Mouse (Mus musculus): ENCODE data around the gene Arfgap3. TPM values are rescaled to one million over a fixed set of nuclear protein-coding genes. Genes with fewer than 3 reads are reported as not detected.
"Not testable (repeated sequence)": the region's sequence is repeated elsewhere in the genome, so short reads cannot be mapped to it uniquely, and the experiment has no call there.

The Arfgap3 gene
- polyA plus RNA-seq, 1 experiment from 2014 or later = 60.8 TPM

DNA sequence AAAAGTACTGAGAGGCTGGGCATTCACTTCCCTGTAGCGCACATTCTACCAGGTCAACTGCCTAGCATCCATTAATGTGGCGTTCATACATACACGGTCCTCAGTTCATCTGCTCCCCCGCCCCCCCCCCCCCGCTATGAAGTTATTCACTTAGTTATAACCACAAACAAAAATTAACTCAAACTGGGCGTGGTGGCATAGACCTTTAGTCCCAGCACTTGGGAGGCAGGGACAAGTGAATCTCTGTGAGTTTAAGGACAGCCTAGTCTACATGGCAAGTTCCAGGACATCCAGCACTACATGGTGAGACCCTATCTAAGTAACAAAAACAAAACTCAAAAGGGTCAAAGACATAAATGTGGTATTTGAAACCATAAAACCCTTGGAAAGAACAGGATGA, 11.1 kb downstream of the Arfgap3 start:
- Histone ChIP-seq H3K27ac (ENCODE audit: low read length) (no peak overlapping the region; the same call in 1 of the 2 replicates), H3K9ac (replicated peaks; ENCODE audit: low read depth, low read length) (no peak overlapping the region), H3K9me3 (ENCODE audit: control insufficient read depth, low read depth, low read length) (no peaks in the 10 kb centered on the region), H3K27me3 (ENCODE audit: control insufficient read depth, insufficient read depth, low read length) (no peaks in the 10 kb centered on the region), H3K4me2 (replicated peaks; ENCODE audit: low read depth, low read length) (no peak overlapping the region), H3K4me1 (ENCODE audit: control insufficient read depth, insufficient read depth, low read length) (no peaks in the 10 kb centered on the region), H3K36me3 (ENCODE audit: control insufficient read depth, insufficient read depth, low read length) (peaks cover 35% of the 10 kb centered on the region), H3K4me3 (ENCODE audit: low read depth, low read length) (no peak overlapping the region)
- WGBS = 81% methylated on average over 6 of the region's 6 CpGs
- no peak for ATAC-seq (ENCODE audit: insufficient number of reproducible peaks, insufficient read depth, low FRiP score, low read depth)

DNA sequence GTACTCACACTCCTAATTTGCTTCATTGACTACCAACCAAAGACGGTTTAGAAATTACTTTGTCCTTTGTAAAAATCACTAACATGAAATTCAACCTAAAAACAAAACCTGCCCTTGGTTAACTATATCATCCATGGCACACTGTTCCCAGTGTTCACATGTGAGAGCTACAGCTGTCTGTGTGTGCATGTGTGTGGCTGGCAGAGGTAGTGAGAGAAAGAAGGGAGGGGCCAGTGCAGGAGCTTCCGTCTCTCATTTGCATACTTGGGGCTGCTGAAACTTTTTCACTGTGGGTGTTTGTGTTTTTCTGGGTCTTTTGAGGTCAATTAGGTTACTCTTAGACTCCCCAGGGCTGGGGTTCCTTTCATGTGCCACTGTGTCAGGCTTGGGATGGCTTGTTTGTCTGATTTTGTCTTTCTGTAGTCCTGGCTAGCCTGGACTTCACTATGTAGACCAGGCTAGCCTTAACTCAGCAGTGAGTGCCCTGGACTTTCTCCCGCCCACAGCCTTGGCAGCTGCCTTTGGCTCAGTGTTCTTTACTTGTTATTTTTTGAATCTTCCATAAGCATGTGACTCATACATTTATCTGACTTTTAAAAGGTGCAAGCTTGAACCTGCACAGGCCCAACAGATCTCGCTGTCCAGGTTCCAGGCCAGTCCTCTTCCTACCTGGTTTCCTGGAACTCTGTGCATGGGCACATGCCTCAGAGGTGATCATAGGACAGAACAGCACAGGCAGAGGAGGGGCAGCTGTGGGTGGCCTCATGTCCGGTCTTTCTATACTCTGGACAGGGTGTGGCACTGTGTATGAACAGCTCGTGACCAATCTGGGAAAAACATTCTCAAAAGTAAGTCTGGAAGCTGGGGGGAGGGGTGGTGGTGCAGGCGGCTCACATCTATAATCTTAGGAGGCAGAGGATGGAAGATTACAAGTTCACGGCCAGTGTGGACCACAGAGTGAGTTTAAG, 11.9 kb downstream of the Arfgap3 start:
- Histone ChIP-seq H3K27me3 (ENCODE audit: control insufficient read depth, insufficient read depth, low read length) (no peaks in the 10 kb centered on the region), H3K27ac (ENCODE audit: low read length) (peak overlapping the region; percentile 48; the same call in 1 of the 2 replicates), H3K4me3 (ENCODE audit: low read depth, low read length) (no peak overlapping the region), H3K36me3 (ENCODE audit: control insufficient read depth, insufficient read depth, low read length) (peaks cover 42% of the 10 kb centered on the region), H3K9ac (replicated peaks; ENCODE audit: low read depth, low read length) (no peak overlapping the region), H3K4me1 (ENCODE audit: control insufficient read depth, insufficient read depth, low read length) (no peaks in the 10 kb centered on the region), H3K9me3 (ENCODE audit: control insufficient read depth, low read depth, low read length) (no peaks in the 10 kb centered on the region), H3K4me2 (replicated peaks; ENCODE audit: low read depth, low read length) (no peak overlapping the region)
- peak; percentile 70 for ATAC-seq (ENCODE audit: insufficient number of reproducible peaks, insufficient read depth, low FRiP score, low read depth)
- 78% methylated on average over 8 of the region's 8 CpGs for WGBS

DNA sequence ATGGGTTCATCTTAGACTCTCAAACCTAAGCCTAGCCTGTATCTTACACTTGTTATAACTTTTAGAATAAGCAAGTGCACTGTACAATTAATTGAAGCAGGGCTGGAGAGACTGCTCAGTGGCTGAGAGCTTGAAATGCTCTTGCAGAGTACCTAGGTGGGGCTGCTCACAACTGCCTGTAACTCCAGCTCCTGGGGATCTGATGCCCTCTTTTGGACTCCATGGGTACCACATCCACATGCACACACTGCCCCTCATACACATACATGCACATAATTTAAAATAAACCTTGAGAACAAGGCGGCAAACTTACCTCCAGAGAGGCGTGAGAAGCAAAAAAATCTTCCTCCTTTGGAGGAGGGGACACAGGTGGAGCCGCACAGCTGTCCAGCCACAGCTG, 17.7 kb downstream of the Arfgap3 start:
- Histone ChIP-seq H3K4me2 (replicated peaks; ENCODE audit: low read depth, low read length) (no peak overlapping the region), H3K4me1 (ENCODE audit: control insufficient read depth, insufficient read depth, low read length) (no peaks in the 10 kb centered on the region), H3K9ac (replicated peaks; ENCODE audit: low read depth, low read length) (no peak overlapping the region), H3K4me3 (ENCODE audit: low read depth, low read length) (no peak overlapping the region), H3K36me3 (ENCODE audit: control insufficient read depth, insufficient read depth, low read length) (peaks cover 62% of the 10 kb centered on the region), H3K27me3 (ENCODE audit: control insufficient read depth, insufficient read depth, low read length) (no peaks in the 10 kb centered on the region), H3K27ac (ENCODE audit: low read length) (no peak overlapping the region), H3K9me3 (ENCODE audit: control insufficient read depth, low read depth, low read length) (no peaks in the 10 kb centered on the region)
- WGBS = 77% methylated on average over 3 of the region's 3 CpGs
- no peak for ATAC-seq (ENCODE audit: insufficient number of reproducible peaks, insufficient read depth, low FRiP score, low read depth)

DNA sequence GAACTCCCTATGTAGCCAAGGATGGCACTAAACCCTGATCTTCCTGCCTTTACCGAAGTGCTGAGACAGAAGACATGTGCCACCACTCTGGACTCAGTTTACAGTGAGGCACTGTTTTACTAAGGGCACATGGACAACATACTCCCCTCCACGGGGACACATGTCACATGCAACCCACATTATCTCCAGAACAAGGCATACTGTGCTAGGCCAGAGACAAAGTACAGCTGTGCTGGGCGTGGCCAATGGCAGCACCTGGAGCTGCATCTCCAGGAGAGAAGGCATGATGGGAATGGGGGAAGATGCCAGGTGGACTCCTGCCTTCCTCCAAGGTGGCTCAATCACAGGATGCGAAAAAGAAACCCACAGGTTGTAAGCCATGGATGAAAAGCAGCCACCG, 21.1 kb downstream of the Arfgap3 start:
- Histone ChIP-seq H3K36me3 (ENCODE audit: control insufficient read depth, insufficient read depth, low read length) (peaks cover 57% of the 10 kb centered on the region), H3K4me1 (ENCODE audit: control insufficient read depth, insufficient read depth, low read length) (no peaks in the 10 kb centered on the region), H3K9me3 (ENCODE audit: control insufficient read depth, low read depth, low read length) (no peaks in the 10 kb centered on the region), H3K27ac (ENCODE audit: low read length) (no peak overlapping the region), H3K27me3 (ENCODE audit: control insufficient read depth, insufficient read depth, low read length) (no peaks in the 10 kb centered on the region), H3K9ac (replicated peaks; ENCODE audit: low read depth, low read length) (no peak overlapping the region), H3K4me2 (replicated peaks; ENCODE audit: low read depth, low read length) (no peak overlapping the region), H3K4me3 (ENCODE audit: low read depth, low read length) (no peak overlapping the region)
- no peak for ATAC-seq (ENCODE audit: insufficient number of reproducible peaks, insufficient read depth, low FRiP score, low read depth)
- 81% methylated on average over 5 of the region's 5 CpGs for WGBS

DNA sequence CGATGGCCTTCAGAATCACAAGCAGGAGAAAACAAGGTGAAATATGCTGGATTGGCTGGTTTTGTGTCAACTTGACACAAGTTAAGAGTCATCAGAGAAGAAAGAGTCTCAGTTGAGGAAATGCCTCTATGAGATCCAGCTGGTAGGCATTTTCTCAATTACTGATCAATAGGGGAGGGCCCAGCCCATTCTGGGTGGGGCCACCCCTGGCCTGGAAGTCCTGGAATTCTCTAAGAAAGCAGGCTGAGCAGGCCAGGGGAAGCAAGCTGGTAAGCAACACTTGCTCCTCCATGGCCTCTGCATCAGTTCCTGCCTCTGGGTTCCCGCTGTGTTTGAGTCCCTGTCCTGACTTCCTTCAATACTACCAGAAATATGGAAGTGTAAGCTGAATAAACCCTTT, 27.0 kb downstream of the Arfgap3 start:
- no peaks in the 10 kb centered on the region for H3K4me1 ChIP-seq (ENCODE audit: control insufficient read depth, insufficient read depth, low read length)
- peaks cover 37% of the 10 kb centered on the region for H3K36me3 ChIP-seq (ENCODE audit: control insufficient read depth, insufficient read depth, low read length)
- no peak overlapping the region for H3K4me2 ChIP-seq (replicated peaks; ENCODE audit: low read depth, low read length)
- H3K4me3 ChIP-seq (ENCODE audit: low read depth, low read length) = no peak overlapping the region
- H3K27me3 ChIP-seq (ENCODE audit: control insufficient read depth, insufficient read depth, low read length) = no peaks in the 10 kb centered on the region
- H3K9me3 ChIP-seq (ENCODE audit: control insufficient read depth, low read depth, low read length) = no peaks in the 10 kb centered on the region
- H3K9ac ChIP-seq (replicated peaks; ENCODE audit: low read depth, low read length) = no peak overlapping the region
- H3K27ac ChIP-seq (ENCODE audit: low read length) = no peak overlapping the region
- 93% methylated on average over 2 of the region's 2 CpGs for WGBS
- ATAC-seq (ENCODE audit: insufficient number of reproducible peaks, insufficient read depth, low FRiP score, low read depth) = no peak

DNA sequence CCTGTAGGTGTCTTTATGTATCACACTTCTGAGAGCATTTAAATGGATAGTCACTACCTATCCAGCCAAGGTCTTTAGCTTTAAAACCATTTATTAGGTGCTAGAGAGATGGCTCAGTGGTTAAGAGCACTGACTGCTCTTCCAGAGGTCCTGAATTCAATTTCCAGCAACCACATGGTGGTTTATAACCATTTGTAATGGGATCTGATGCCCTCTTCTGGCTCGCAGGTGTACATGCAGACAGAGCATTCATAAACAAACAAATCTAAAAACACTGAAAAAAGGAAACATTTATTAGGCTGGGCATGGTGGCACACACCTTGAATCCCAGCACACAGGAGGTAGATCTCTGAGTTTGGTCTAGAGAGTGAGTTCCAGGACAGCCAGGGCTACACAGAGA, 35.1 kb downstream of the Arfgap3 start:
- no peak overlapping the region for H3K27ac ChIP-seq (ENCODE audit: low read length)
- H3K27me3 ChIP-seq (ENCODE audit: control insufficient read depth, insufficient read depth, low read length) = no peaks in the 10 kb centered on the region
- H3K9ac ChIP-seq (replicated peaks; ENCODE audit: low read depth, low read length) = no peak overlapping the region
- H3K4me1 ChIP-seq (ENCODE audit: control insufficient read depth, insufficient read depth, low read length) = no peaks in the 10 kb centered on the region
- no peaks in the 10 kb centered on the region for H3K9me3 ChIP-seq (ENCODE audit: control insufficient read depth, low read depth, low read length)
- no peak for ATAC-seq (ENCODE audit: insufficient number of reproducible peaks, insufficient read depth, low FRiP score, low read depth)
- H3K4me2 ChIP-seq (replicated peaks; ENCODE audit: low read depth, low read length) = no peak overlapping the region
- H3K36me3 ChIP-seq (ENCODE audit: control insufficient read depth, insufficient read depth, low read length) = peaks cover 41% of the 10 kb centered on the region
- no peak overlapping the region for H3K4me3 ChIP-seq (ENCODE audit: low read depth, low read length)
- 79% methylated on average over 1 of the region's 1 CpGs for WGBS

DNA sequence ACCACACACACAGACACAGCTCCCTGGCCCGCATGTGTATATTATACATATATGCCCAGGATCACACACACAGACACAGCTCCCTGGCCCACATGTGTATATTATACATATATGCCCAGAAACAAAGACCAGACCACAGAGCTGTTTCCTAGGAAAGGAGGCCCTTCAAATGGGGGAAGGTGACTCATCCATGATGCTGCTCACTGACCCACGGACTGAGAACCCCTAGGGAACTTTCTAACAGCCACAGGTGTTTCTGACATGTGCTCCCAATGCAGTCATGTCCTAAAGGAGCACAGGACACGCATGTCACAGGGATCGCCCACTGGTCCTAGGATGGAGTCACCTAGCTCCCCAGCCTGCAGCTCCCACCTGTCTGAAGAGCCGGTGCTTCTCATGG, 40.2 kb downstream of the Arfgap3 start:
- Histone ChIP-seq H3K4me2 (replicated peaks; ENCODE audit: low read depth, low read length) (no peak overlapping the region), H3K9ac (replicated peaks; ENCODE audit: low read depth, low read length) (no peak overlapping the region), H3K4me3 (ENCODE audit: low read depth, low read length) (no peak overlapping the region), H3K9me3 (ENCODE audit: control insufficient read depth, low read depth, low read length) (no peaks in the 10 kb centered on the region), H3K36me3 (ENCODE audit: control insufficient read depth, insufficient read depth, low read length) (peaks cover 70% of the 10 kb centered on the region), H3K4me1 (ENCODE audit: control insufficient read depth, insufficient read depth, low read length) (no peaks in the 10 kb centered on the region), H3K27ac (ENCODE audit: low read length) (no peak overlapping the region), H3K27me3 (ENCODE audit: control insufficient read depth, insufficient read depth, low read length) (no peaks in the 10 kb centered on the region)
- 90% methylated on average over 5 of the region's 5 CpGs for WGBS
- ATAC-seq (ENCODE audit: insufficient number of reproducible peaks, insufficient read depth, low FRiP score, low read depth) = no peak

DNA sequence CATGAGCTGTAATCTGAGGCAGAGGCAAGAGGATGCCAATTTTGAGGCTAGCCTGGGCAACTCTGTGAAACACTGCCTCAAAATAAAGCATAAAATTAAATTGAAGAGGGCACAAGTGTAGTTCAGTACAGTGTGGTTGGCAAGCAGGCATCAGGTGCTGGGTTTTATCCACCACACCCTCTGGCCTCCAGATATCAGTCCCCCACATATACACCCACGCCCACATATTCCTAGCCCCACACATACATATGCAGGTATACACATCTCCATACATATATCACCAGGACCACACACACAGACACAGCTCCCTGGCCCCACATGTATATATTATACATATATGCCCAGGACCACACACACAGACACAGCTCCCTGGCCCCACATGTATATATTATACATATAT, 41.3 kb downstream of the Arfgap3 start:
- not testable (repeated sequence) for ATAC-seq (ENCODE audit: insufficient number of reproducible peaks, insufficient read depth, low FRiP score, low read depth)
- peaks cover 66% of the 10 kb centered on the region for H3K36me3 ChIP-seq (ENCODE audit: control insufficient read depth, insufficient read depth, low read length)
- WGBS = 68% methylated on average over 1 of the region's 1 CpGs

More for the DNA sequence above, 41.3 kb downstream of the Arfgap3 start:
- not testable (repeated sequence) for H3K9ac ChIP-seq (replicated peaks; ENCODE audit: low read depth, low read length); H3K4me1 ChIP-seq (ENCODE audit: control insufficient read depth, insufficient read depth, low read length); H3K27me3 ChIP-seq (ENCODE audit: control insufficient read depth, insufficient read depth, low read length); H3K4me3 ChIP-seq (ENCODE audit: low read depth, low read length); H3K27ac ChIP-seq (ENCODE audit: low read length); H3K9me3 ChIP-seq (ENCODE audit: control insufficient read depth, low read depth, low read length); H3K4me2 ChIP-seq (replicated peaks; ENCODE audit: low read depth, low read length)
